ENCODE assay signal across 9 mouse cellular contexts in the genomic region with DNA sequence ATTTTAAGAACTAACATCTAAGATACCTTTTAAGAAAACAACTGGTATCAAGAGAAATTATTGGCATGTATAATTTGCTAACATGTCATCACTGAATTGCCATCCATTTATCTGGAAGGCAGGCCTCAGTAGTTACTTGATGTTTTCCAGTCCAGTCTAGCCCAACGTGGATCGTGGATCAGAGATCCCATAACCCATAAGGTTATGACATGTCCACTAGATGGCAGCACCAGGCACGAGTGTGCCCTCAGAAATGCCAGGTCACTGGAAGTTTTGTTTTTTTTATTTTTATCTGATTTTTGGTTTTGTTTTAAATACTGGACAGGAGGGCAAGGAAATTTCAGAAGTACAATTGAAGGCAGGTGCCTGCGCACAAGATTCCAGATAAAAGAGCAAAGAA.
DNase-seq lines count a peak whose midpoint lies in the region; ATAC-seq lines count a peak whose summit lies in the region.
"Had no signal": no experiment of that assay in that cellular context is flagged by ENCODE, and none has a peak within 500 bp of the region (broad histone marks: within the 10 kb centered on the region; RNA-seq: fewer than 3 reads in every experiment).

No protein-coding gene starts in this region.

- no peaks in the 10 kb centered on the region for H3K4me1 ChIP-seq in midbrain, embryonic 12.5 days
- H3K4me1 ChIP-seq: embryonic facial prominence, embryonic 15.5 days had no signal

- H3K36me3 ChIP-seq in midbrain, embryonic 12.5 days: no peaks in the 10 kb centered on the region
- H3K36me3 ChIP-seq: embryonic facial prominence, embryonic 15.5 days had no signal

- no peaks in the 10 kb centered on the region for H3K9me3 ChIP-seq in midbrain, embryonic 12.5 days
- H3K9me3 ChIP-seq: embryonic facial prominence, embryonic 15.5 days had no signal

- no peak overlapping the region for H3K4me2 ChIP-seq in midbrain, embryonic 12.5 days (replicated peaks)
- H3K4me2 ChIP-seq: embryonic facial prominence, embryonic 15.5 days had no signal

- no peak overlapping the region for H3K27ac ChIP-seq in midbrain, embryonic 12.5 days (replicated peaks)
- H3K27ac ChIP-seq: embryonic facial prominence, embryonic 15.5 days had no signal

- WGBS in midbrain, embryonic 12.5 days: 31% methylated on average over 4 of the region's 4 CpGs

- intact Hi-C loops in heart, postnatal 10 days (cut with DNase I): loop anchor here (2.0 to 5.0 kb wide), 2 partner anchors 339 to 405 kb away; no protein-coding TSS in a partner anchor
- intact Hi-C loops in heart, postnatal 25 days (cut with DNase I): loop anchor here (1.0 to 2.0 kb wide), 3 partner anchors 339 to 499 kb away; no protein-coding TSS in a partner anchor

- no peak overlapping the region for H3K4me3 ChIP-seq in midbrain, embryonic 12.5 days
- H3K4me3 ChIP-seq: embryonic facial prominence, embryonic 15.5 days had no signal

- H3K27me3 ChIP-seq in midbrain, embryonic 12.5 days: no peaks in the 10 kb centered on the region
- H3K27me3 ChIP-seq: embryonic facial prominence, embryonic 15.5 days had no signal

- 0 out of 2 replicates have a peak, but pooled peaks have one; percentile 54 for ATAC-seq in midbrain, embryonic 12.5 days (ENCODE audit: low FRiP score, low read depth)

- DNase-seq in heart, postnatal 10 days: peak; percentile 57 to 79
- no peak for DNase-seq in heart, postnatal 25 days (ENCODE audit: low spot score)
- DNase-seq in B cell, adult 2 months: peak; percentile 65 to 66
- peak; percentile 47 to 84 for DNase-seq in adrenal gland, adult (ENCODE audit: inconsistent age in 2 of 2, low spot score in 1 of 2)
- DNase-seq in embryo, embryonic 11 days: peak; percentile 85
- peak; percentile 7 to 38 for DNase-seq in kidney, adult 8-10 months
- DNase-seq in testis, postnatal 14 days (ENCODE audit: low spot score): peak; percentile 13

- H3K9ac ChIP-seq in midbrain, embryonic 12.5 days (replicated peaks): no peak overlapping the region
- H3K9ac ChIP-seq: embryonic facial prominence, embryonic 15.5 days had no signal
